Mouse (Mus musculus) kidney, adult 2 months (tissue): ENCODE data around the gene Mbnl2.

Source experiments
- CTCF ChIP-seq: fragments of 200-500 bp; conservative IDR thresholded peaks from 2 replicates; pipeline ENCODE4 v1.5.1; 2011; ENCODE audit warnings: low read depth, mild to moderate bottlenecking, control low read depth, low read length, moderate library complexity, mixed read lengths; ENCODE audit not compliant: insufficient read depth, insufficient read length
- POLR2A ChIP-seq: fragments of 200-500 bp; IDR thresholded peaks from one replicate; pipeline ENCODE4 v1.6.1; 2011; ENCODE audit warnings: low read depth, low read length, control low read depth

- no peak for TF ChIP-seq CTCF
- no peak for TF ChIP-seq POLR2A
These were observed 158.5 kb downstream of the Mbnl2 start for GRCm38 (mm10) chr14:120433931-120434398.
